Mouse (Mus musculus) lung, embryonic 16.5 days (tissue): ENCODE measurements around the gene Tmem251. TPM values are rescaled to one million over a fixed set of nuclear protein-coding genes. Genes with fewer than 3 reads are reported as not detected.

Experiments used
- ATAC-seq: fragments of 200-750 bp; cut with Nextera tagmentation; 2 replicates; pipeline ENCODE4 v1.8.0; 2017; ENCODE audit warnings: low read depth, mild to moderate bottlenecking, moderate library complexity
- H3K27ac ChIP-seq: fragments of 300-500 bp; sonication (generic); 2 replicates; pipeline ENCODE4 v1.5.1; 2014; ENCODE audit warnings: mild to moderate bottlenecking, control low read depth, low read length
- H3K27me3 ChIP-seq: fragments of 300-500 bp; sonication (generic); 2 replicates; pipeline ENCODE4 v1.6.1; 2014; ENCODE audit warnings: low read depth, low read length, mixed read lengths; ENCODE audit not compliant: control insufficient read depth, insufficient read depth
- H3K36me3 ChIP-seq: fragments of 300-500 bp; sonication (generic); 2 replicates; pipeline ENCODE4 v1.6.1; 2014; ENCODE audit warnings: low read length; ENCODE audit not compliant: control insufficient read depth, insufficient read depth
- H3K4me1 ChIP-seq: fragments of 300-500 bp; sonication (generic); replicated peaks from 2 replicates; pipeline ENCODE4 v1.6.1; 2014; ENCODE audit warnings: low read length, mixed read lengths; ENCODE audit not compliant: control insufficient read depth, insufficient read depth
- H3K4me2 ChIP-seq: fragments of 300-500 bp; sonication (generic); 2 replicates; pipeline ENCODE4 v1.6.1; 2014; ENCODE audit warnings: low read depth, low read length, control low read depth
- H3K4me3 ChIP-seq: fragments of 300-500 bp; sonication (generic); 2 replicates; pipeline ENCODE4 v1.5.1; 2014; ENCODE audit warnings: mild to moderate bottlenecking, low read length, control low read depth
- H3K9ac ChIP-seq: fragments of 300-500 bp; sonication (generic); 2 replicates; pipeline ENCODE4 v1.6.1; 2014; ENCODE audit warnings: low read length, control low read depth
- H3K9me3 ChIP-seq: fragments of 300-500 bp; sonication (generic); 2 replicates; pipeline ENCODE4 v1.6.1; 2016; ENCODE audit warnings: low read length; ENCODE audit not compliant: control insufficient read depth
- WGBS: fragments of 180-500 bp; shearing (Covaris S2); extraction: QIAGEN DNeasy Blood & Tissue Kit; methylation state at CpG from one replicate; pipeline ENCODE4 v1.1.7; 2014; 5-methylcytosine and 5-hydroxymethylcytosine counted together
- polyA plus RNA-seq: library from polyadenylated mRNA; unstranded; fragments of >200 nt; fragmentation: Nextera tagmentation; extraction: Ambion mirVana; gene quantifications from 2 replicates; pipeline ENCODE4 v1.2.1, GENCODE M21; 2015

Gene Tmem251
- polyA plus RNA-seq, 1 experiment from 2014 or later: 7.4 TPM

DNA sequence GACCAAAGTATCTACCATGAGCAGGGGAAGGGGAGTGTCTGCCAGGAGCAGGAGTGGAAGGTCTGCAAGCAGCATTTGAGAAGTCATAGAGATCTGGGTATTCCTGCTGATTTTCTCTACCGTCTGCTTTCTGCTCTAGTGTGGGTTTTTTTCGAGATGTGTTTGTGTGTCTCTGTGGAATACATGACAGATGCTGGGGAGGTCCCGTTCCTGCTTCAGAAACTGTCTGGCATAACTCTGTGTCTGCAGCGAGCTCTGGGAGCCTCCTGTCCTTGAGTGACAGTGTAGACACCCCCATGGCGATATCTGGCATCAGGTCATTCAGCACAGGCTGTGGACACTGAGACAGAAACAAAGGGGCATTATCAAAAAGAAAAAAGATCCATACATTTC lies 42.0 kb downstream of the Tmem251 start:
- no peaks in the 10 kb centered on the region for H3K27me3 ChIP-seq
- no peak overlapping the region for H3K27ac ChIP-seq
- peaks cover 37% of the 10 kb centered on the region for H3K36me3 ChIP-seq
- H3K9ac ChIP-seq: no peak overlapping the region
- H3K4me2 ChIP-seq: no peak overlapping the region
- no peak overlapping the region for H3K4me3 ChIP-seq
- no peak for ATAC-seq
- 89% methylated on average over 5 of the region's 5 CpGs for WGBS
- H3K9me3 ChIP-seq: no peaks in the 10 kb centered on the region
- H3K4me1 ChIP-seq: no peaks in the 10 kb centered on the region

DNA sequence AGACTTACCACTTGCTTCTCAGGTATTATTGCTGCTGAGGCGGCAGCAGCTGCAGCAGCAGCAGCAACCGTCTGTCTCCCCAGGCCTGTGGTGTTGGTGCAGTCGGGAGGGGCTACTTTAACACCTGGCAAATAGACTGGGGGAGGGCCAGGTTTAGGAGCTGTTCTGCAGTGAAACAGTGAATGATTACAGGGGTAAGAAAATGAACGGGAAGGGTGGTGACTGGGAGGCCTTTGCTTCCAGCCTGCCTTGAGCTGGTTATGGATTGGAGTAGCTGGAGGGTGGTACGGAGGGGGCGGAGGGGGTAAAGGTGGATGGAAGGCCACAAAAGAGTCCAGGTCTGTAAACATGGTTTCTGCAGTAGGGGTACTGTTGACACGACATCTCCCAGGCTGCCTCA lies 44.4 kb downstream of the Tmem251 start:
- 80% methylated on average over 7 of the region's 7 CpGs for WGBS
- Histone ChIP-seq H3K9me3 (no peaks in the 10 kb centered on the region), H3K4me2 (no peak overlapping the region), H3K9ac (no peak overlapping the region), H3K27ac (no peak overlapping the region), H3K27me3 (no peaks in the 10 kb centered on the region), H3K4me1 (no peaks in the 10 kb centered on the region), H3K36me3 (peaks cover 50% of the 10 kb centered on the region), H3K4me3 (no peak overlapping the region)
- no peak for ATAC-seq

Other genes with a start within 250 kb of the Tmem251 start
- 1.4 and 2.0 TPM in 2 replicates for gene Chga, start 188.8 kb upstream of the Tmem251 start, polyA plus RNA-seq
- gene Itpk1, start 38.8 kb upstream of the Tmem251 start, polyA plus RNA-seq: 10.6 and 11.8 TPM in 2 replicates
- gene Moap1, start 101 bp upstream of the Tmem251 start, polyA plus RNA-seq: 22.0 and 24.4 TPM in 2 replicates
- not detected in 2 replicates for gene Gm28051, start 14.0 kb downstream of the Tmem251 start, polyA plus RNA-seq
- gene Gon7, start 14.0 kb downstream of the Tmem251 start, polyA plus RNA-seq: 26.4 and 26.9 TPM in 2 replicates
- 40.7 and 41.1 TPM in 2 replicates for gene Ubr7, start 14.2 kb downstream of the Tmem251 start, polyA plus RNA-seq
- gene Gm20604, start 14.9 kb downstream of the Tmem251 start, polyA plus RNA-seq: 22.8 and 26.5 TPM in 2 replicates
- 17.1 and 18.1 TPM in 2 replicates for gene Btbd7, start 134.7 kb downstream of the Tmem251 start, polyA plus RNA-seq
- not detected in 2 replicates for gene Cox8c, start 155.6 kb downstream of the Tmem251 start, polyA plus RNA-seq
- gene Unc79, start 205.1 kb downstream of the Tmem251 start, polyA plus RNA-seq: 0.18 and 0.65 TPM in 2 replicates